Mouse (Mus musculus): ENCODE measurements around the gene B230104I21Rik. TPM values are rescaled to one million over a fixed set of nuclear protein-coding genes. Genes with fewer than 3 reads are reported as not detected.
A peak's percentile ranks its signal among the peaks of the same experiment; 100 is the strongest.

The B230104I21Rik gene
- polyA plus RNA-seq, 1 experiment: not detected

DNA sequence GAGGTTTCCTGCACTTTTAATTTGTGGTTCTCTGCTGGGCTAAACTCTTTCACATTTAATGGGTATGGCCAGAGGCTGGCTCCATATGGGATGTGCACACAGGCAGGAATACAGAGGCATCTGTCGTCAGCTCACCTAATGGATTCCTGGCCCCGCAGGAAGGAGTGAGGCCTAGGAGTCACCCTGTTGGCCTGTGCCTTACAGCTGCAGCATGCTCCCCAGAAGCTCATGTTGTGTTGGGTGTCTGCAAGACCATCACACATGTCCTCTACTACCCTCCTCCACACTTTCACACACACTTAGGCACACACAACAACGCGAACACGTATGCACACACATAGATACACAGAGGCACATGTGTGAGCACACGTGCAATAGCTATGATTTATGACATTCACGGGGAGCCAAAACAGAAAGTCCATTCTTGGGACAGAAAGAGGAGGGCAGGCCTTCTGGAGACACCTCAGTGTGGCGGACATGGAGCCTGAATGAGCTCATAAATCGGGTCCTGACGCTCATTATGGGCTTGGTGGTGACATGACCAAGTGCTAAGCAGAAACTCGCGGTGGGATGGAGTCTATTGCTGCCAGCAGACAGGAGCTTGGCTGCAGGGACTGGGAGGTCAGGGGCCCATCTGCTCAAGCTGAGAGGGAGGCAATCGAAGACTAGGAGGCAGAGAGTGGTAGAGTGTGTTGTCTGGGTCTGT lies 35.8 kb downstream of the B230104I21Rik start:
- no peaks in the 10 kb centered on the region for H3K36me3 ChIP-seq (ENCODE audit: control insufficient read depth, insufficient read depth, low read length)
- no peak overlapping the region for H3K27ac ChIP-seq (ENCODE audit: control insufficient read depth, insufficient read depth, low read length)
- no peaks in the 10 kb centered on the region; the same call in 1 of the 2 replicates for H3K27me3 ChIP-seq (ENCODE audit: control insufficient read depth, insufficient read depth, low read length)
- DNase-seq: no peak
- peaks cover 5% of the 10 kb centered on the region; the same call in 1 of the 2 replicates for H3K4me1 ChIP-seq (replicated peaks; ENCODE audit: control insufficient read depth, insufficient read depth, low read length)
- 91% methylated on average over 13 of the region's 13 CpGs for WGBS
- H3K4me3 ChIP-seq (ENCODE audit: control insufficient read depth, insufficient read depth, low read length): no peak overlapping the region
- TF ChIP-seq POLR2A (IDR thresholded peaks at IDR 0.05; ENCODE audit: control insufficient read depth, extremely low read depth, insufficient read depth, low read length, poor library complexity) (no peak), CTCF (IDR thresholded peaks at IDR 0.05; ENCODE audit: borderline replicate concordance, control insufficient read depth, extremely low read depth, insufficient read depth, low read length, poor library complexity) (no peak)

DNA sequence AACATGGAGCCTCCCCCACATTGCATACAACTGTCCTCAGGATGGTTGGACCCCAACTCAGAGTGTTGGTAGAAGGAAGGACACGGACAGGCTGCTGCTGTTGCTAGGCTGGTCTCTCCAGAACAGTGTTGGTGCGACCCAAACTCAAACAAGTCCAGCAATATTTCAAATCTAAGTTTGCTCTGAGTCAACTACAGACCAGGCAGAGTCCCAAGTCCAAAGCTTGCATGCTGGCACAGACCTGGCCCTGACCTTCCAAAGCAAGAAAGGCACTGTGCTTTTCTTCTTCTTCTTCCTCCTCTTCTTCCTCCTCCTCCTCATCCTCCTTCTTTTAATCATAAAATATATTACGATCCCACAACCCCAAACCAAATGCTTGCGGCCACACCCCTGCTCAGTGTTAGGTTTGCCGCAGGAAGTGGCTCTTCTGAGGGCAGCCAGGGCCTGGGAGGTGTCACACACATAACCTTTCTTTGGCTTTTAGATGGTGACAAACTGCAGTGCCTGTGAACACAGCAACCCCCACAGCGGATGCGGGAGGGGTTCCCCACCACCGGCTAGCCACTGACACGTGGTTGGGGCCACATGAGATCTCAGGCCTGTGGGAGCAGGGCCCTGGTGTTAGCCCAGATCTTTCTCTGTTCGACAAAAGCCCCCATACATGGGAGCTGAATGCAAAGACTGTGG lies 40.2 kb downstream of the B230104I21Rik start:
- no peak overlapping the region for H3K27ac ChIP-seq (ENCODE audit: control insufficient read depth, insufficient read depth, low read length)
- no peaks in the 10 kb centered on the region; the same call in 1 of the 2 replicates for H3K27me3 ChIP-seq (ENCODE audit: control insufficient read depth, insufficient read depth, low read length)
- DNase-seq: peak; percentile 17
- no peak for TF ChIP-seq CTCF (IDR thresholded peaks at IDR 0.05; ENCODE audit: borderline replicate concordance, control insufficient read depth, extremely low read depth, insufficient read depth, low read length, poor library complexity)
- no peak for TF ChIP-seq POLR2A (IDR thresholded peaks at IDR 0.05; ENCODE audit: control insufficient read depth, extremely low read depth, insufficient read depth, low read length, poor library complexity)
- peaks cover 5% of the 10 kb centered on the region; the same call in 1 of the 2 replicates for H3K4me1 ChIP-seq (replicated peaks; ENCODE audit: control insufficient read depth, insufficient read depth, low read length)
- H3K4me3 ChIP-seq (ENCODE audit: control insufficient read depth, insufficient read depth, low read length): no peak overlapping the region
- no peaks in the 10 kb centered on the region for H3K36me3 ChIP-seq (ENCODE audit: control insufficient read depth, insufficient read depth, low read length)
- 26% methylated on average over 10 of the region's 10 CpGs for WGBS

DNA sequence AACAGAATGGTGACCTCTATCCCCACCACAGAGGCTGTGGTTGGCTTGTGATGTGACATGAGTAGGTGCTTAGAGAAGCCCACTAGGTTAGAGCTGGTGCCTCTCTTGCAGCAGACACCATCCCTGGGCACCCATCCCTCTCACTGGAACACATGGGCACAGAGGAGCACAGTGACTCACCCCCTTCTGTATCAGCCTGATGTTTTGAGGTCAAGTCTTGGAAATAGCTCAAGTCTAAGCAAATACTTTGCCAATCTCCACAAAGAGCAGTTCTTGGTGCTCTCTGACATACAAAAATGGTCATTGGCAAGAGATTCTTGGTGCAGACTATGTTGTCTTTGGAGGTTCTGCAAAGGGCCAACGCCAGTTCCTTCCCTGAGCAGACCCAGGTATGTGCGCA lies 42.9 kb downstream of the B230104I21Rik start:
- DNase-seq: no peak
- no peak for TF ChIP-seq POLR2A (IDR thresholded peaks at IDR 0.05; ENCODE audit: control insufficient read depth, extremely low read depth, insufficient read depth, low read length, poor library complexity)
- TF ChIP-seq CTCF (IDR thresholded peaks at IDR 0.05; ENCODE audit: borderline replicate concordance, control insufficient read depth, extremely low read depth, insufficient read depth, low read length, poor library complexity): no peak
- Histone ChIP-seq H3K4me1 (replicated peaks; ENCODE audit: control insufficient read depth, insufficient read depth, low read length) (peaks cover 5% of the 10 kb centered on the region; the same call in 1 of the 2 replicates), H3K27ac (ENCODE audit: control insufficient read depth, insufficient read depth, low read length) (no peak overlapping the region), H3K4me3 (ENCODE audit: control insufficient read depth, insufficient read depth, low read length) (no peak overlapping the region), H3K27me3 (ENCODE audit: control insufficient read depth, insufficient read depth, low read length) (no peaks in the 10 kb centered on the region; the same call in 1 of the 2 replicates), H3K36me3 (ENCODE audit: control insufficient read depth, insufficient read depth, low read length) (no peaks in the 10 kb centered on the region)
- 91% methylated on average over 2 of the region's 2 CpGs for WGBS

DNA sequence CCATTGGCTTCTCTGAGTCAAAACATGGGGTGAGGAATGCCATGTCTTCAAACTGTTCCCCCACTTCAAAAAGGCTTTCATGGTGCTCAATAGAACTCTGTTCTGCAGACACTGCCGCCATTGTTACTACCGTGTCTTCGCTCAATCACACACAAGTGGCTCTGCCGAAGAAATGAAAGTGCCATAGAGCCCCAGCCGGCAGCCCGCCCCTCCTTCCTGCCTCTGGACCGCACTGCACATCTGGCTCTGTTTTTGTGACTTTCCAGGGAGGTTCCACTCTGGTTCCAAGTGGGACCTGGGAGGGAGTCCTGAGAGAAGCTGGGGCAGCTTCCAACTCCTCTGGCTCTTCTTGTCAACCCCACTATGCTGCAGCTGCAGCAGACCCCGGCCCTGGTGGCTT lies 49.3 kb downstream of the B230104I21Rik start:
- Histone ChIP-seq H3K27ac (ENCODE audit: control insufficient read depth, insufficient read depth, low read length) (no peak overlapping the region), H3K36me3 (ENCODE audit: control insufficient read depth, insufficient read depth, low read length) (no peaks in the 10 kb centered on the region), H3K4me3 (ENCODE audit: control insufficient read depth, insufficient read depth, low read length) (no peak overlapping the region), H3K27me3 (ENCODE audit: control insufficient read depth, insufficient read depth, low read length) (no peaks in the 10 kb centered on the region), H3K4me1 (replicated peaks; ENCODE audit: control insufficient read depth, insufficient read depth, low read length) (no peaks in the 10 kb centered on the region)
- 82% methylated on average over 8 of the region's 8 CpGs for WGBS
- DNase-seq: no peak
- no peak for TF ChIP-seq POLR2A (IDR thresholded peaks at IDR 0.05; ENCODE audit: control insufficient read depth, extremely low read depth, insufficient read depth, low read length, poor library complexity)
- TF ChIP-seq CTCF (IDR thresholded peaks at IDR 0.05; ENCODE audit: borderline replicate concordance, control insufficient read depth, extremely low read depth, insufficient read depth, low read length, poor library complexity): no peak

DNA sequence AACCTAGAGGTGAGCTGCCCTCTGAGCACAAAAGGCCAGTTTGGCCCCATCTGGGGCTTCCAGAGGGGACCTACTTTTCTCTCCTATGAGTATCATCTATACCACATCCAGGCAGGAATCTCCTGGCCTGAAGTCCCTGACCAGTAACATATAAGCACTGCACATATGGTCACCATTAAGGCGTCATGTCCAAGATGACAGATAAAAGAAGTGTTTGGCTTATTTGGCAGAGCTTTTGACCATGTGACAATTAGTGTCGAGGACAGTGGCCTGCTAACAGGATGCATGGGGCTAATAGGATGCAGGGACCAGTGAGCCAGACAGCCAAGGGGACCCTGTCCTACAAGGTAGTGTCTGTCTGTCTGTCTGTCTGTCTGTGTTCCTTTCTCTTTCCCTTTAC lies 50.0 kb downstream of the B230104I21Rik start:
- no peaks in the 10 kb centered on the region for H3K4me1 ChIP-seq (replicated peaks; ENCODE audit: control insufficient read depth, insufficient read depth, low read length)
- WGBS: 94% methylated on average over 2 of the region's 2 CpGs
- no peaks in the 10 kb centered on the region for H3K27me3 ChIP-seq (ENCODE audit: control insufficient read depth, insufficient read depth, low read length)
- no peaks in the 10 kb centered on the region for H3K36me3 ChIP-seq (ENCODE audit: control insufficient read depth, insufficient read depth, low read length)
- DNase-seq: no peak
- no peak overlapping the region for H3K27ac ChIP-seq (ENCODE audit: control insufficient read depth, insufficient read depth, low read length)
- no peak overlapping the region for H3K4me3 ChIP-seq (ENCODE audit: control insufficient read depth, insufficient read depth, low read length)
- TF ChIP-seq POLR2A (IDR thresholded peaks at IDR 0.05; ENCODE audit: control insufficient read depth, extremely low read depth, insufficient read depth, low read length, poor library complexity) (no peak), CTCF (IDR thresholded peaks at IDR 0.05; ENCODE audit: borderline replicate concordance, control insufficient read depth, extremely low read depth, insufficient read depth, low read length, poor library complexity) (no peak)

DNA sequence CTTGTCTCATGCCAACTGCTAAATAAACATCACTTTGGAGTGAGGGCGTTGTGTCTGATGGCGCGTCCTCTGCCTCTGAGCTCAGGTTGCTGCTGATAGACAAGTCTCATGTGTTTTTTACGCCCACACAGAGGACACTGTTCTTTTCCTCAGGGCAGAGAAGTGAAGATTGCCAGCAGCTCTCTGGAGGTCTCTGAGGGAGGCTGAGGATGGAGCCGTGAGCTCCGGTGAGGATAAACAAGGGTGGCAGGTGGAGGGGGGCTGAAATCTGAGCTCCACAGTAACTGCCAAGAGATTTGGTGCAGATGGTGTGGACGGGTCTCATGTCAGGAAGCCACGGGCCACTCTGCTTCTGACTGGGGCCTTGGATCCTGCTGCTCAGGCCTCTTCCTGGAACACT lies 50.9 kb downstream of the B230104I21Rik start:
- no peaks in the 10 kb centered on the region for H3K4me1 ChIP-seq (replicated peaks; ENCODE audit: control insufficient read depth, insufficient read depth, low read length)
- no peaks in the 10 kb centered on the region for H3K27me3 ChIP-seq (ENCODE audit: control insufficient read depth, insufficient read depth, low read length)
- no peaks in the 10 kb centered on the region for H3K36me3 ChIP-seq (ENCODE audit: control insufficient read depth, insufficient read depth, low read length)
- H3K27ac ChIP-seq (ENCODE audit: control insufficient read depth, insufficient read depth, low read length): no peak overlapping the region
- 87% methylated on average over 8 of the region's 8 CpGs for WGBS
- no peak for DNase-seq
- TF ChIP-seq CTCF (IDR thresholded peaks at IDR 0.05; ENCODE audit: borderline replicate concordance, control insufficient read depth, extremely low read depth, insufficient read depth, low read length, poor library complexity): no peak
- H3K4me3 ChIP-seq (ENCODE audit: control insufficient read depth, insufficient read depth, low read length): no peak overlapping the region

Data from thymus, adult 2 months (tissue).